Mouse (Mus musculus): ENCODE measurements around the gene Mov10. TPM values are rescaled to one million over a fixed set of nuclear protein-coding genes. Genes with fewer than 3 reads are reported as not detected.

Gene Mov10
- polyA plus RNA-seq, 1 experiment from 2014 or later, result 26.2 TPM

DNA sequence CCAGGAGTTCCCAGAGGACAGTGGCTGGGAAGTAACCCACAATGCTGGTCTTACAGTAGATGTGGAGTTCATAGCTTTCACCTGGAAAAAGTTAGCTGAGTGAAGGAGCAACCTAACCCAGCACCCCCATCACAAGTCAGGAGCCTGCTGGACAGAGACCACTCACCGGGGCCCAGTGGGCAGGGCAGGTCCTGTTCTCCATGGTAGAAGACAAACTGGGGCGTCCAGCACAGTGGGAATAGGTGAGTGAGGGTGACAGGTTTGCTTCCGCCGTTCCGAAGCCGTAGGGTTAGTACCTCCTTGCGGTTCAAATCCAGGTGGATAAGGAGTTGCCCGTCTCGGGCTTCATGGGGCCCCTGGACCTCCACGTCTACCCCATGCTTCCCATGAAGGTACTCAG lies 14.1 kb downstream of the Mov10 start:
- H3K9me3 ChIP-seq (replicated peaks), result no peaks in the 10 kb centered on the region
- H3K27me3 ChIP-seq, result no peaks in the 10 kb centered on the region
- H3K4me3 ChIP-seq (replicated peaks), result no peak overlapping the region
- no peak overlapping the region for H3K9ac ChIP-seq
- no peaks in the 10 kb centered on the region for H3K4me1 ChIP-seq (replicated peaks)
- ATAC-seq (ENCODE audit: low read depth) (no peak), DNase-seq (no peak)
- no peak overlapping the region for H3K27ac ChIP-seq
- H3K4me2 ChIP-seq, result no peak overlapping the region
- WGBS (ENCODE audit: insufficient replicate concordance), result 81% methylated on average over 10 of the region's 10 CpGs
- H3K36me3 ChIP-seq, result peaks cover 45% of the 10 kb centered on the region

DNA sequence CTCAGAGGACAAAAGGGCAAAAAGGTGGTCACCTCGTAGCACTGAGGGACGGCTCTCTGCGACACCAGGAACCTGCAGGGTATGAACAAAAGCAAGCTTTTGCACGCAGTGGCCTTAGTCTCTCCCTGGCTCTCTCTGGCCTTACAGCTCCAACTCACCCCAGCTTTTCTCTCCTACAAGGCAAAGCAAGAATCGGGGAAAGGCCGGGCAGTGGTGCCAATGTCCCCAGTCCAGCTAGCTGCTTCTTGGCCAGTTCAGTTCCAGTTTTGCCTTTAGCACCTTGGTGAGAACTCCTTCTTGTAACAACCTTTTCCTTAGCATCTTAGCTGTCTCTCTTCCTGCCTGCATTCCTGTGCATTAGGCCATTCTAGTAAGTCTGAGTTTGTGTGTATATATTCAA lies 16.9 kb downstream of the Mov10 start:
- DNase-seq, result no peak
- Histone ChIP-seq H3K27me3 (no peaks in the 10 kb centered on the region), H3K9me3 (replicated peaks) (no peaks in the 10 kb centered on the region), H3K36me3 (peaks cover 66% of the 10 kb centered on the region), H3K4me2 (no peak overlapping the region), H3K4me3 (replicated peaks) (no peak overlapping the region), H3K27ac (no peak overlapping the region), H3K4me1 (replicated peaks) (no peaks in the 10 kb centered on the region; the same call in 1 of the 2 replicates), H3K9ac (no peak overlapping the region)
- ATAC-seq (ENCODE audit: low read depth), result no peak
- WGBS (ENCODE audit: insufficient replicate concordance), result 84% methylated on average over 6 of the region's 6 CpGs

DNA sequence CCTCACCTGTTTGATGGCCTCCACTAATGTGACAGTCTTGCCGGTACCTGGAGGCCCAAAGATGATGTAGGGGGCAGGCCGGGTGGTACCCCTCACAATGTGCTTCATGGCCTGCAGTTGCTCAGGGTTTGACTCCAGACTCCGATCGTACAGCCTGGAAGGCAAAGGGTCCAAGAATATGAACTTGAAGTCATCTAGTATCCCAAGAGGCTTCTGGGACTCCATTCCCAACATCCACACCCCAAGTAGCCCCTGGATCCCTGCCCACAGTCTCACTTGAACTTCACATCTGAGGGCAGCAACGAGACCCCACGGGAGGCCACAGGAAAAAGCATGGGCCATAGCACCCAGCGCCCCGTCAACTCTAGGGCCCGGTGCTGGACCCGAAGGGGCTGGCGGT lies 17.7 kb downstream of the Mov10 start:
- H3K36me3 ChIP-seq, result peaks cover 70% of the 10 kb centered on the region
- H3K9me3 ChIP-seq (replicated peaks), result no peaks in the 10 kb centered on the region

DNA sequence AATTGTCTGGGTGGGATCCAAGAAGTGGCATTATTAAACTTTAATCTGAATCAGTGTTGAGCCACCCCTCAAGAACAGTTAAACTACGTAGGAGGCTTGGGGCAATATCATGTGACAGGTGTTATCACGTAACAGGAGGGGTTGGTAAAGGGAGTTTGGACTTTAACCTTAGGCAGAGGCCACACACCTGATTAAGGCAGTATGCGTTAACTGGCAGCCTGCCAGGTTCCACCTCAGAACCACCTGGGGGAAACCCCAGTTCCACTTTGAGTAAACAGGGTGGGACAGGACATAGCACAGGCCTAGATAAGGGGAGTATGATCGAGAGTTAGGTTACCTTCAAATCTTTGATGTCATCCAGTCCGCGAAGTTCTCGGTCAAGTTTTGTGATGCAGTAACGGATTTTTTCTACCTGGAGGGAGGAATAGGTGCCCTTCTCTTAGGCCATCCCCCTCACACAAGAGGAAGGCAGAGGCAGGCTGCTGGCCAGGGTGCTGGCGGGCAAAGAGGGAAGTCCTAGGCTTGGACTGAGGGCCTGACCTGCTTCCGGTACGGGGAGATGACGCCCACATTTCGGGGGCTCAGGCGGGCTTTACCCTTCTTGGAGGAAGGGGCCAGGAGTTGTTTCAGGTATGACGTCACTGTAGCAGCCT lies 21.8 kb downstream of the Mov10 start:
- no peak overlapping the region for H3K27ac ChIP-seq
- H3K4me2 ChIP-seq, result no peak overlapping the region
- DNase-seq, result no peak
- H3K9me3 ChIP-seq (replicated peaks), result no peaks in the 10 kb centered on the region
- ATAC-seq (ENCODE audit: low read depth), result peak; percentile 44
- peaks cover 42% of the 10 kb centered on the region for H3K4me1 ChIP-seq (replicated peaks)
- peaks cover 56% of the 10 kb centered on the region for H3K36me3 ChIP-seq
- H3K27me3 ChIP-seq, result no peaks in the 10 kb centered on the region
- 62% methylated on average over 15 of the region's 15 CpGs for WGBS (ENCODE audit: insufficient replicate concordance)
- no peak overlapping the region for H3K4me3 ChIP-seq (replicated peaks)
- H3K9ac ChIP-seq, result no peak overlapping the region

More for the DNA sequence above, 17.7 kb downstream of the Mov10 start:
- no peak for DNase-seq
- peaks cover 8% of the 10 kb centered on the region for H3K4me1 ChIP-seq (replicated peaks)
- no peak overlapping the region for H3K9ac ChIP-seq
- no peaks in the 10 kb centered on the region for H3K27me3 ChIP-seq
- H3K4me3 ChIP-seq (replicated peaks), result no peak overlapping the region
- H3K27ac ChIP-seq, result no peak overlapping the region
- no peak for ATAC-seq (ENCODE audit: low read depth)
- no peak overlapping the region for H3K4me2 ChIP-seq
- WGBS (ENCODE audit: insufficient replicate concordance), result 84% methylated on average over 11 of the region's 11 CpGs

DNA sequence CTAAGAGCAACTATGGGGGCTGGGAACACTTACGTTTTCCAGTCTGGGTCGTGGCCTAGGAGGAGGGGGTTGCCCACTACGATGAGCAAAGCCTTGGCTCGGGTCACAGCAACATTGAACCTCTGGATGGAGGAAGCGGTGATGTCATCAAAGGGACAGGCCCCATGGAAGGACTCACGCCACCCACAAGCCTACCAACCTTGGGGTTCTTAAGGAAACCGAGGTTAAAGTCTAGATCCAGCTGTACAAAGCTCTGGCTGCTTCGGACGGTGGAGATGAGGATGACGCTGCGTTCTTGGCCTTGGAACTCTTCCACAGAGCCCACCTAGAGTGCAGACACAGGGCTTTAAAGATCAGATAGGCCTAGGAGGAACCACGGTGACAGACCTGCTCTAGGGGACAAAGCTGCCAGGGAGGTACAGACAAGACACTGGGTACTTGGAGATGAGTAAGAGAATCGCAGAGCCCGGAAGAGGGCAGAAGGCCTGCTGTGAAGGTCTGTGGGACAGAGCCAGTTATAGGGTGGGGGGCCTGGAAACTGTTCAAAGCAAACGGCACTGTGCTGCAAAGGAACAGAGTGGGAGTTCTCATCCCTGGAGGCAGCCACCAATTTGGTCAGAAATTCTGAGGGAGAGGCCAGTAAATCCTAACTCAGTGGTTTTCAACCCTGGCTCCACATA lies 22.6 kb downstream of the Mov10 start:
- peaks cover 49% of the 10 kb centered on the region for H3K4me1 ChIP-seq (replicated peaks)
- no peak overlapping the region for H3K4me3 ChIP-seq (replicated peaks)
- no peak overlapping the region for H3K4me2 ChIP-seq
- WGBS (ENCODE audit: insufficient replicate concordance), result 61% methylated on average over 15 of the region's 15 CpGs
- H3K9me3 ChIP-seq (replicated peaks), result no peaks in the 10 kb centered on the region
- no peaks in the 10 kb centered on the region for H3K27me3 ChIP-seq
- DNase-seq (no peak), ATAC-seq (ENCODE audit: low read depth) (no peak)
- no peak overlapping the region for H3K9ac ChIP-seq
- H3K27ac ChIP-seq, result peak overlapping the region; percentile 53; the same call in 1 of the 2 replicates
- H3K36me3 ChIP-seq, result peaks cover 49% of the 10 kb centered on the region

DNA sequence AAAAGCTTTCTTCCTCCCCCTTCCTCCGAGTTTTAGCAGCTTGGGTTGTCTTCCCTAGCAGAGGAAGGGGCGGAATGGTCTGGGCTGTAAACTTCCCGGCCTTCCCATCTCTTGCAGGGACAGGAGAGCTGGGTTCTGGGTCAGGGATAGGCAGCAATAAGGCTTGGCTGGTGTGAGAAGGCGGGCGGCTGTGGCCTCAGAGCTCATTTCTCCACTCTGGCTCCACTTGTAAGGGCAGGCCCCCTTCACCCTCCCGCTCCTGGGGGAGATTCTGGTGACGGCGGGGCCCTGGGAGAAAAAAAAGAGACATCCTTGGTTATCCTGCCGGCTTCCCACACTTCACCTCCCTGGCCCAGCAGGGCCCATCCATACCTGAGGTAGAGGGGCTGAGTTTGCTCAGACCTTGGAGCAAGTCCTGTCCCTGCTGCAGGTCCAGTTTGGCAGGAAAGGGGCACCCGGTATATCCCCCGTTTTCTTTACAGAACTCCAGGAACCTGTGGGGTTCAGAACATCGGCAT lies 23.4 kb downstream of the Mov10 start:
- H3K4me3 ChIP-seq (replicated peaks), result no peak overlapping the region

DNA sequence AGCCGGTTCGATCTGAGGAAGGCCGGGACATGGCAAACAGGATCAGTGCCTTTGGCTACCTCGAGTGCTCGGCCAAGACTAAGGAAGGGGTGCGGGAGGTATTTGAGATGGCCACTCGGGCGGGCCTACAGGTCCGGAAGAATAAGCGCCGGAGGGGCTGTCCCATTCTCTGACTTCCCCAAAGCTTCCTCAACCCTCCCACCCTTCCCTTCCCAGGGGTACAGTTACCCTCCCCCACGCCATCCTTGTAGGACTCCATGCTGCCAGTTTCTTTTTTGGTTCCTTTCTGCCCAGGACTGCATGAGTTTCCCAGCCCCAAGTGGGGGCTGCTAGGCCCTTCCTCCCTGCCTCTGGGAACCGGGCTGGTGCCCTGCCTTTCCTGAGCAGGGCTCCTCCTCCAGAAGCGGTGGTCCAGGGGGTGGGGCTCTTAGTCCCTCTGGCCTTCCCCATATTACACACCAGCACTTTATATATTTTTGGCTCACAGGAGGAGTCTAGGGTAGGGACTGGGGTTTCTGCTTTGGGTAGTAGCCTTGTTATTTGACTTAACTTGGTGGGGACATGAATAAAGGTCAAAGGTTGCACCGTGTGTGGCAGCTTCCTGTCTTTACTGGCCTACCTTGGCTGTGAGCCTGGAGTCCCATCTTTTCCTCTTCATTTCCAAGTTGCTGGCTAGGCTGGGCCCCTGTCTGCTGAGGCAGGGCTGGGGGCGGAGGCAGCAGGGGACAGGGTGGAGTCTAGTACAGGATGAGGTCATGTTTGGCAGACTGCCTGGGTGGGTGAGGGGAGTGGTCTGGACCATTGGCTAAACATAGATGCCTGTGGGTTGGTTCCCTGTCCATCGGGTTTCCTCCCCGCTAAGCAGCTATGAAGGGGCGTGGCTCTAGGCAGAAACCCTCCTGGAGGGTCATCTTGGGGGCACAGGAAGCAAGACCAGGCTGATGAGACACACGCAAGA lies 24.2 kb downstream of the Mov10 start:
- peak; percentile 70 for ATAC-seq (ENCODE audit: low read depth)
- no peak overlapping the region for H3K4me3 ChIP-seq (replicated peaks)
- H3K9ac ChIP-seq, result no peak overlapping the region
- WGBS (ENCODE audit: insufficient replicate concordance), result 41% methylated on average over 20 of the region's 20 CpGs
- peaks cover 61% of the 10 kb centered on the region for H3K4me1 ChIP-seq (replicated peaks)
- peaks cover 14% of the 10 kb centered on the region for H3K27me3 ChIP-seq
- H3K27ac ChIP-seq, result peak overlapping the region; percentile 60; the same call in 1 of the 2 replicates
- H3K4me2 ChIP-seq, result 0 out of 2 replicates have a peak overlapping the region, but pooled peaks have one; percentile 19
- DNase-seq, result peak; percentile 53
- H3K9me3 ChIP-seq (replicated peaks), result no peaks in the 10 kb centered on the region
- peaks cover 33% of the 10 kb centered on the region for H3K36me3 ChIP-seq

More for the DNA sequence above, 23.4 kb downstream of the Mov10 start:
- Histone ChIP-seq H3K9ac (no peak overlapping the region), H3K4me2 (no peak overlapping the region), H3K27me3 (peaks cover 5% of the 10 kb centered on the region), H3K4me1 (replicated peaks) (peaks cover 56% of the 10 kb centered on the region), H3K27ac (peak overlapping the region; percentile 53), H3K9me3 (replicated peaks) (no peaks in the 10 kb centered on the region), H3K36me3 (peaks cover 41% of the 10 kb centered on the region)
- WGBS (ENCODE audit: insufficient replicate concordance), result 66% methylated on average over 12 of the region's 12 CpGs
- DNase-seq, result no peak
- ATAC-seq (ENCODE audit: low read depth), result no peak

DNA sequence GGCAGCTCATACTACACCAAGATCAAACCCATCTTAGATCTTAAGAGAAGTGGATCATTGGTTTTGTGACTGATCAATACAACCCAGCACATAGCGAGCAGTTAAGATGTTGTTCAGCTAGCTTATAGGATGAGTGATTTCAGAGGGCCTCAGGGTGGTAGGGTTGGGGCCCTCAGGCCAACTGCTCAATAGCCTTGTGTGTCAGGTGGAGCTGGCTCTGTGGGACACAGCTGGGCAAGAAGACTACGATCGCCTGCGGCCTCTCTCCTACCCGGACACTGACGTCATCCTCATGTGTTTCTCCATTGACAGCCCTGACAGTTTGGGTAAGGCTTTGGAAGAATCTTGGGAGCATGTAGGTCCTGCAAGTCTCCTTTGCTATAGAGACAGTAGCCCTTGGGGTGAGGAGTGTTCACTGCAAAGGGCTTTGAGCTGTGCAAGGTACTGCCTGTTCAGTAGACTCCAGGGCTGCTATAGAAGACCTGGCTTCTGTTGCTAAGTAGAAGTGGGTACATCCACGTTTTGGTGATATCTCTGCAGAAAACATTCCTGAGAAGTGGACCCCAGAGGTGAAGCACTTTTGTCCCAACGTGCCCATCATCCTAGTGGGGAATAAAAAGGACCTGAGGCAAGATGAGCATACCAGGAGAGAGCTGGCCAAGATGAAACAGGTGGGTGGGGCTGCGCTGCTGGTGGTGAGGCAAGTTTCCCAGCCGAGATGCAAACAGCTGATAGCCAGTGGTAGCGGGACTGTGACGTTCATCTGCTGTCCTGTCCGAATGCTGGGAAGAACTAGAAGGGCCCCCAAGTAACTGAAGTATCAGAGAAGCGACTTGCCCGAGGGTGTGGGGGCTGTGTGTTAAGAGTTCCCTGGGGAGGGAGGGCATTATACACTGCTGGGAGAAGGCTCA lies 25.7 kb downstream of the Mov10 start:
- Histone ChIP-seq H3K36me3 (peaks cover 24% of the 10 kb centered on the region), H3K27ac (no peak overlapping the region), H3K4me2 (no peak overlapping the region), H3K9me3 (replicated peaks) (no peaks in the 10 kb centered on the region), H3K4me1 (replicated peaks) (peaks cover 68% of the 10 kb centered on the region), H3K27me3 (peaks cover 29% of the 10 kb centered on the region), H3K4me3 (replicated peaks) (no peak overlapping the region), H3K9ac (no peak overlapping the region)
- ATAC-seq (ENCODE audit: low read depth), result no peak
- WGBS (ENCODE audit: insufficient replicate concordance), result 45% methylated on average over 15 of the region's 15 CpGs
- DNase-seq, result no peak

DNA sequence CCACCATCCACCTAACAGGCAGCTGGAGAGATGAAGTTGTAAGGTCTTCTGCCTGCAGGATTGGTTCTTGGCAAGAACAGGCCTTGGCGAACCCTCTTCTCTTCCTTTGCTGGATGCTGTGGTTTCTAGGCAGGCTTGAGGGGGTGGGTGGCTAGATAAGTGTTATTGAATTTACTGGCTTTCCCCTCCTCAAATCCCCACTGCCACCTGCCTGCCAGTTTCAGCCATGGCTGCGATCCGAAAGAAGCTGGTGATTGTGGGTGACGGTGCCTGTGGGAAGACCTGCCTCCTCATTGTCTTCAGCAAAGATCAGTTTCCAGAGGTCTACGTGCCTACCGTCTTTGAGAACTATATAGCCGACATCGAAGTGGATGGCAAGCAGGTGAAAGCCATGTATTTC lies 26.7 kb downstream of the Mov10 start:
- ATAC-seq (ENCODE audit: low read depth) (no peak), DNase-seq (no peak)
- Histone ChIP-seq H3K9me3 (replicated peaks) (no peaks in the 10 kb centered on the region), H3K4me1 (replicated peaks) (peaks cover 68% of the 10 kb centered on the region), H3K9ac (no peak overlapping the region), H3K36me3 (peaks cover 16% of the 10 kb centered on the region), H3K4me3 (replicated peaks) (no peak overlapping the region), H3K4me2 (no peak overlapping the region), H3K27me3 (peaks cover 35% of the 10 kb centered on the region), H3K27ac (no peak overlapping the region)
- WGBS (ENCODE audit: insufficient replicate concordance), result 82% methylated on average over 8 of the region's 8 CpGs

DNA sequence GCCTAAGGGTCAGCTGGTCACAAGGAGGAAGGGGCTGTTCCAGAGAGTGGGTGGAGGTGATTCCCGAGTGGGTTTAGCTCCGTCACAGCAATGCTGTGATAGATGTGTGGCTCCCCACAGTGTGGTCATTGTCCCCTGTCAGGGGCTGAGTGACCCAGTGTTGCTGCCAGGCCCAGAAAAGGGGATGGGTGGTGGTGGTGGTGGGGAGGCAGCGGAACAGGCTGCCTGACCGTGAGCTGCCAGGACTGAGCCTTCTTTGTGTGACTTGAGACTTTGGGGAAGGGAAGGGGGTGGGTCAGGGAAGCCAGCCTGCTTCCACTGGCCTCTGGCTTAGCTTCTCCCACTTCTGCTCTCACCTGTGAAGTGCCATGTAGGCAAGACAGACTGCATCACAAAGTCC lies 27.3 kb downstream of the Mov10 start:
- Histone ChIP-seq H3K9me3 (replicated peaks) (no peaks in the 10 kb centered on the region), H3K4me2 (peak overlapping the region; percentile 71), H3K4me1 (replicated peaks) (peaks cover 64% of the 10 kb centered on the region), H3K27ac (no peak overlapping the region), H3K36me3 (peaks cover 13% of the 10 kb centered on the region), H3K27me3 (peaks cover 40% of the 10 kb centered on the region), H3K4me3 (replicated peaks) (no peak overlapping the region), H3K9ac (no peak overlapping the region)
- no peak for DNase-seq
- no peak for ATAC-seq (ENCODE audit: low read depth)
- WGBS (ENCODE audit: insufficient replicate concordance), result 41% methylated on average over 4 of the region's 4 CpGs

All from liver, embryonic 13.5 days (tissue).